Mouse (Mus musculus): ENCODE measurements around the gene Gm10272.
"Not testable (repeated sequence)": the region's sequence is repeated elsewhere in the genome, so short reads cannot be mapped to it uniquely, and the experiment has no call there.

Gene Gm10272

GRCm38 (mm10) chr10:77729241-77729640 is 22.8 kb downstream of the Gm10272 start:
- DNase-seq = peak; percentile 7

- DNase-seq = no peak
Measured at GRCm38 (mm10) chr10:77735928-77736327, 29.5 kb downstream of the Gm10272 start.

GRCm38 (mm10) chr10:77738929-77739328 is 32.5 kb downstream of the Gm10272 start:
- no peak for DNase-seq

- not testable (repeated sequence) for DNase-seq
Measured at GRCm38 (mm10) chr10:77741924-77742688, 35.7 kb downstream of the Gm10272 start, which contains the start of gene Gm18596. Gene Gm18596, minus strand, starts transcription at chr10:77742638.

GRCm38 (mm10) chr10:77750686-77751085 is 44.3 kb downstream of the Gm10272 start:
- DNase-seq = not testable (repeated sequence)

GRCm38 (mm10) chr10:77751254-77751653 is 44.8 kb downstream of the Gm10272 start, which contains the start of gene Gm9736:
Gene Gm9736, minus strand, starts transcription at chr10:77751354.
- DNase-seq = not testable (repeated sequence)

GRCm38 (mm10) chr10:77752312-77752711 is 45.9 kb downstream of the Gm10272 start:
- DNase-seq = not testable (repeated sequence)

- DNase-seq = no peak
Measured at GRCm38 (mm10) chr10:77753448-77753847, 47.0 kb downstream of the Gm10272 start.

All from lung, postnatal 14 days (tissue).